In the genomic region with DNA sequence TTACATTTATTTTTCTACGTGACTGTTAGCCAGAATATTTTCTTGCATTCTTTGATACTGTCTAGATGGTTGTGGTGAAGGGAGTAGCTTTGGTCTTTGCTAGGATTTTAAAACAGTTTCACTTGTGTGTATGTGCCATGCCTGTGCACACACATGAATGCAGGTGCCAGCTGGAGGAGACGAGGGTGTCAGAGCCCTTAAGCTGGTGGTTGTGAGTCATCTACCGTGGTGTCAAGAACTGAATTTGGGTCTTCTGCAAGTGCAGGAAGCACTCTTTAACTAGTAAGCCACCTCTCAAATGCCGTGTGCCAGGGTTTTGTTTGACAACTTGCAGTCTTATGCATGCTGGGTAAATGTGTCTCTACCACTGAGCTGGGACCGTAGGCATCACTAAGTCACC, we compare ENCODE assay signal across 20 mouse cellular contexts.
"Had no signal": no experiment of that assay in that cellular context is flagged by ENCODE, and none has a peak within 500 bp of the region (broad histone marks: within the 10 kb centered on the region; RNA-seq: fewer than 3 reads in every experiment).

No protein-coding gene starts in this region.

- H3K36me3 ChIP-seq: limb, embryonic 12.5 days; limb, embryonic 15.5 days; midbrain, embryonic 12.5 days; midbrain, embryonic 15.5 days; neural tube, embryonic 12.5 days; neural tube, embryonic 15.5 days had no signal

- H3K27ac ChIP-seq: kidney, postnatal 0 days; limb, embryonic 12.5 days; limb, embryonic 15.5 days; liver, embryonic 14.5 days; macrophage; midbrain, embryonic 12.5 days; midbrain, embryonic 15.5 days; neural tube, embryonic 12.5 days; neural tube, embryonic 15.5 days; stomach, postnatal 0 days had no signal

- H3K27me3 ChIP-seq: limb, embryonic 12.5 days; limb, embryonic 15.5 days; midbrain, embryonic 12.5 days; midbrain, embryonic 15.5 days; neural tube, embryonic 12.5 days; neural tube, embryonic 15.5 days had no signal

- H3K9ac ChIP-seq: limb, embryonic 12.5 days; limb, embryonic 15.5 days; liver, embryonic 14.5 days; liver, postnatal 0 days; lung, embryonic 14.5 days; midbrain, embryonic 12.5 days; midbrain, embryonic 15.5 days; neural tube, embryonic 12.5 days; neural tube, embryonic 15.5 days had no signal

- H3K9me3 ChIP-seq: limb, embryonic 12.5 days; limb, embryonic 15.5 days; midbrain, embryonic 12.5 days; midbrain, embryonic 15.5 days; neural tube, embryonic 12.5 days; neural tube, embryonic 15.5 days had no signal

- H3K4me1 ChIP-seq: limb, embryonic 12.5 days; limb, embryonic 15.5 days; midbrain, embryonic 12.5 days; midbrain, embryonic 15.5 days; neural tube, embryonic 12.5 days; neural tube, embryonic 15.5 days had no signal

- H3K4me2 ChIP-seq: limb, embryonic 12.5 days; limb, embryonic 15.5 days; liver, embryonic 11.5 days; lung, embryonic 14.5 days; midbrain, embryonic 12.5 days; midbrain, embryonic 15.5 days; neural tube, embryonic 12.5 days; neural tube, embryonic 15.5 days had no signal

- H3K4me3 ChIP-seq: limb, embryonic 12.5 days; limb, embryonic 15.5 days; midbrain, embryonic 12.5 days; midbrain, embryonic 15.5 days; neural tube, embryonic 12.5 days; neural tube, embryonic 15.5 days had no signal

- ATAC-seq: intestine, postnatal 0 days; liver, postnatal 0 days; lung, postnatal 0 days; midbrain, embryonic 15.5 days had no signal

- DNase-seq: kidney, adult 2 months; kidney, postnatal 25 days; layer of hippocampus, postnatal 36 days; liver, postnatal 0 days; lung, embryonic 14.5 days; right cerebral cortex, postnatal 14 days; thymus, postnatal 25 days had no signal
